Mouse (Mus musculus) cerebellum, adult 11 months (tissue): Measurements from ENCODE around the gene Gna11.

Experiments used
- DNase-seq: peaks from one replicate; pipeline ENCODE4 v3.0.0; 2022

Gene Gna11

GRCm38 (mm10) chr10:81541363-81541762 lies 3.6 kb downstream of the Gna11 start:
- no peak for DNase-seq

- DNase-seq, result no peak
Measured at GRCm38 (mm10) chr10:81538321-81539048, 6.5 kb downstream of the Gna11 start.

- DNase-seq, result no peak
Measured at GRCm38 (mm10) chr10:81537429-81537828, 7.6 kb downstream of the Gna11 start.

- DNase-seq, result no peak
Measured at GRCm38 (mm10) chr10:81536734-81537133, 8.3 kb downstream of the Gna11 start.

- DNase-seq, result no peak
Measured at GRCm38 (mm10) chr10:81534826-81535225, 10.2 kb downstream of the Gna11 start.

GRCm38 (mm10) chr10:81526779-81527178 lies 18.2 kb downstream of the Gna11 start:
- DNase-seq, result no peak

- no peak for DNase-seq
Measured at GRCm38 (mm10) chr10:81525017-81525694, 19.8 kb downstream of the Gna11 start.

- no peak for DNase-seq
Measured at GRCm38 (mm10) chr10:81524051-81524605, 20.9 kb downstream of the Gna11 start, which contains the start of gene Gna15. Gna15 (minus strand) TSS chr10:81524225.

- DNase-seq, result no peak
Measured at GRCm38 (mm10) chr10:81523570-81523969, 21.4 kb downstream of the Gna11 start.

- no peak for DNase-seq
Measured at GRCm38 (mm10) chr10:81523142-81523541, 21.8 kb downstream of the Gna11 start.

GRCm38 (mm10) chr10:81519978-81520365 lies 25.0 kb downstream of the Gna11 start:
- no peak for DNase-seq

GRCm38 (mm10) chr10:81519227-81519977 lies 25.6 kb downstream of the Gna11 start:
- DNase-seq, result no peak

- DNase-seq, result peak; percentile 55
Measured at GRCm38 (mm10) chr10:81518546-81518945, 26.4 kb downstream of the Gna11 start.

GRCm38 (mm10) chr10:81517227-81517626 lies 27.8 kb downstream of the Gna11 start:
- no peak for DNase-seq

GRCm38 (mm10) chr10:81513798-81514197 lies 31.2 kb downstream of the Gna11 start:
- DNase-seq, result no peak

- no peak for DNase-seq
Measured at GRCm38 (mm10) chr10:81510246-81510810, 34.7 kb downstream of the Gna11 start.

GRCm38 (mm10) chr10:81507691-81508489 lies 37.1 kb downstream of the Gna11 start:
- no peak for DNase-seq

- DNase-seq, result no peak
Measured at GRCm38 (mm10) chr10:81507095-81507494, 37.9 kb downstream of the Gna11 start.

GRCm38 (mm10) chr10:81505016-81505664 lies 39.9 kb downstream of the Gna11 start:
- no peak for DNase-seq

GRCm38 (mm10) chr10:81502658-81503057 lies 42.3 kb downstream of the Gna11 start:
- DNase-seq, result peak; percentile 91

GRCm38 (mm10) chr10:81501863-81502262 lies 43.1 kb downstream of the Gna11 start:
- DNase-seq, result no peak

GRCm38 (mm10) chr10:81500032-81500431 lies 45.0 kb downstream of the Gna11 start, which contains the start of gene S1pr4:
S1pr4 (minus strand) TSS chr10:81500132.
- no peak for DNase-seq
